Mouse (Mus musculus) G1E (cell line): ENCODE data around the gene March1. TPM values are rescaled to one million over a fixed set of nuclear protein-coding genes. Genes with fewer than 3 reads are reported as not detected.
A peak's percentile ranks its signal among the peaks of the same experiment; 100 is the strongest.

Experiments used
- ATAC-seq: 2 replicates; pipeline ENCODE4 v1.8.0; 2016; ENCODE audit warnings: mild to moderate bottlenecking; ENCODE audit not compliant: insufficient number of reproducible peaks, poor library complexity, low FRiP score, severe bottlenecking; ENCODE audit errors: extremely low read depth
- DNase-seq: peaks from one replicate; pipeline ENCODE4 v3.0.0; 2012; ENCODE audit warnings: low spot score
- H3K27me3 ChIP-seq: 2 replicates; pipeline ENCODE4 v1.6.1; 2012; ENCODE audit warnings: mild to moderate bottlenecking, low read length, inconsistent platforms; ENCODE audit not compliant: insufficient read depth
- H3K36me3 ChIP-seq: replicated peaks from 2 replicates; pipeline ENCODE3; 2012; ENCODE audit warnings: mild to moderate bottlenecking, inconsistent platforms
- H3K4me1 ChIP-seq: 2 replicates; pipeline ENCODE4 v1.6.1; 2012; ENCODE audit warnings: low read depth, low read length, inconsistent platforms, mixed read lengths; ENCODE audit not compliant: insufficient read depth
- H3K4me3 ChIP-seq: 2 replicates; pipeline ENCODE4 v1.5.1; 2012; ENCODE audit warnings: low read depth, mild to moderate bottlenecking, inconsistent platforms, low read length, moderate library complexity, mixed read lengths
- H3K9me3 ChIP-seq: replicated peaks from 2 replicates; pipeline ENCODE4 v1.6.1; 2012; ENCODE audit warnings: inconsistent platforms
- CTCF ChIP-seq: IDR thresholded peaks from 2 replicates; pipeline ENCODE4 v1.5.1; 2012; ENCODE audit warnings: low read depth, low read length, inconsistent platforms, mixed read lengths
- GATA1 ChIP-seq: IDR thresholded peaks from 2 replicates; pipeline ENCODE4 v1.6.1; 2012; ENCODE audit warnings: borderline replicate concordance, low read length, inconsistent platforms, mixed read lengths
- GATA2 ChIP-seq: IDR thresholded peaks from 2 replicates; pipeline ENCODE4 v1.6.1; 2012; ENCODE audit warnings: low read depth, low read length, inconsistent platforms, borderline replicate concordance
- POLR2AphosphoS5 ChIP-seq: IDR thresholded peaks from 2 replicates; pipeline ENCODE4 v1.6.1; 2012; ENCODE audit warnings: low read depth, low read length, inconsistent platforms; ENCODE audit not compliant: insufficient replicate concordance
- TAL1 ChIP-seq: conservative IDR thresholded peaks from 2 replicates; pipeline ENCODE4 v1.6.1; 2012; ENCODE audit warnings: low read depth, low read length, inconsistent platforms, mixed read lengths
- polyA plus RNA-seq: library from polyadenylated mRNA; stranded (reverse); fragments of >175 nt; gene quantifications from 2 replicates; pipeline ENCODE4 v1.2.3, GENCODE M21; 2012
- total RNA-seq, 2 experiments: library from RNA; stranded (forward) in 1 of 2; stranded (reverse) in 1 of 2; fragments of 200-1000 nt in 1 of 2; fragments of >200 nt in 1 of 2; fragmentation: Nextera tagmentation in 1 of 2; gene quantifications; 2 replicates each; pipeline ENCODE4 v1.2.3; 2014 to 2017

The March1 gene
- total and polyA plus RNA-seq, 3 experiments = 0.16 TPM; not detected in 2

- DNase-seq (no peak), ATAC-seq (peak; percentile 15; the same call in 1 of the 2 replicates)
- Histone ChIP-seq H3K27me3 (no peaks in the 10 kb centered on the region), H3K4me3 (no peak overlapping the region), H3K9me3 (no peaks in the 10 kb centered on the region), H3K4me1 (peaks cover 5% of the 10 kb centered on the region; the same call in 1 of the 2 replicates), H3K36me3 (no peaks in the 10 kb centered on the region)
- no peak for TF ChIP-seq GATA2
- TF ChIP-seq TAL1 = no peak; the same call in 1 of the 2 replicates
- TF ChIP-seq GATA1 = no peak
- TF ChIP-seq CTCF = no peak
- TF ChIP-seq POLR2AphosphoS5 = no peak
These were observed 902.9 kb downstream of the March1 start for GRCm38 (mm10) chr8:66520576-66520975.
